Mouse (Mus musculus): ENCODE results near the gene Ccser1.

The Ccser1 gene

GRCm38 (mm10) chr6:61296188-61297037, 116.3 kb downstream of the Ccser1 start:
- DNase-seq (ENCODE audit: inconsistent ontology term), result no peak

GRCm38 (mm10) chr6:61300441-61300840, 120.3 kb downstream of the Ccser1 start:
- no peak for DNase-seq (ENCODE audit: inconsistent ontology term)

GRCm38 (mm10) chr6:61300975-61301374, 120.9 kb downstream of the Ccser1 start:
- DNase-seq (ENCODE audit: inconsistent ontology term), result no peak

GRCm38 (mm10) chr6:61301631-61302030, 121.5 kb downstream of the Ccser1 start:
- no peak for DNase-seq (ENCODE audit: inconsistent ontology term)

GRCm38 (mm10) chr6:61311324-61312091, 131.4 kb downstream of the Ccser1 start:
- DNase-seq (ENCODE audit: inconsistent ontology term), result no peak

GRCm38 (mm10) chr6:61315884-61316601, 135.9 kb downstream of the Ccser1 start:
- peak; percentile 45 for DNase-seq (ENCODE audit: inconsistent ontology term)

GRCm38 (mm10) chr6:61320842-61321241, 140.7 kb downstream of the Ccser1 start:
- DNase-seq (ENCODE audit: inconsistent ontology term), result no peak

GRCm38 (mm10) chr6:61322328-61322727, 142.2 kb downstream of the Ccser1 start:
- peak; percentile 61 for DNase-seq (ENCODE audit: inconsistent ontology term)

- DNase-seq (ENCODE audit: inconsistent ontology term), result no peak
Observed at GRCm38 (mm10) chr6:61326131-61326530, 146.0 kb downstream of the Ccser1 start.

- DNase-seq (ENCODE audit: inconsistent ontology term), result no peak
Observed at GRCm38 (mm10) chr6:61328981-61329380, 148.9 kb downstream of the Ccser1 start.

- DNase-seq (ENCODE audit: inconsistent ontology term), result no peak
Observed at GRCm38 (mm10) chr6:61329593-61330540, 149.7 kb downstream of the Ccser1 start.

- DNase-seq (ENCODE audit: inconsistent ontology term), result no peak
Observed at GRCm38 (mm10) chr6:61334466-61334865, 154.3 kb downstream of the Ccser1 start.

- DNase-seq (ENCODE audit: inconsistent ontology term), result peak; percentile 42
Observed at GRCm38 (mm10) chr6:61347045-61347838, 167.1 kb downstream of the Ccser1 start.

- DNase-seq (ENCODE audit: inconsistent ontology term), result no peak
Observed at GRCm38 (mm10) chr6:61363722-61364121, 183.6 kb downstream of the Ccser1 start.

- peak; percentile 46 for DNase-seq (ENCODE audit: inconsistent ontology term)
Observed at GRCm38 (mm10) chr6:61382526-61382925, 202.4 kb downstream of the Ccser1 start.

GRCm38 (mm10) chr6:61382991-61383390, 202.9 kb downstream of the Ccser1 start:
- no peak for DNase-seq (ENCODE audit: inconsistent ontology term)

GRCm38 (mm10) chr6:61387046-61387445, 206.9 kb downstream of the Ccser1 start:
- DNase-seq (ENCODE audit: inconsistent ontology term), result peak; percentile 7

- no peak for DNase-seq (ENCODE audit: inconsistent ontology term)
Observed at GRCm38 (mm10) chr6:61427490-61427889, 247.4 kb downstream of the Ccser1 start.

- peak; percentile 3 for DNase-seq (ENCODE audit: inconsistent ontology term)
Observed at GRCm38 (mm10) chr6:61430881-61431725, 251.0 kb downstream of the Ccser1 start.

GRCm38 (mm10) chr6:61431726-61431984, 251.5 kb downstream of the Ccser1 start:
- DNase-seq (ENCODE audit: inconsistent ontology term), result no peak

All from Muller cell, postnatal 12 days (primary cell).